Mouse (Mus musculus) T-helper 2 cell (primary cell): ENCODE results near the gene Scyl1.
"Not testable (repeated sequence)": the region's sequence is repeated elsewhere in the genome, so short reads cannot be mapped to it uniquely, and the experiment has no call there.

Source experiments
- in situ Hi-C: fragments of 300-600 bp; cut with MboI, MseI; formaldehyde crosslinking; loops from one replicate; pipeline ENCODE4 v1.15.1; 2025; ENCODE audit warnings: high pct_unique_total_duplicates

The Scyl1 gene

DNA sequence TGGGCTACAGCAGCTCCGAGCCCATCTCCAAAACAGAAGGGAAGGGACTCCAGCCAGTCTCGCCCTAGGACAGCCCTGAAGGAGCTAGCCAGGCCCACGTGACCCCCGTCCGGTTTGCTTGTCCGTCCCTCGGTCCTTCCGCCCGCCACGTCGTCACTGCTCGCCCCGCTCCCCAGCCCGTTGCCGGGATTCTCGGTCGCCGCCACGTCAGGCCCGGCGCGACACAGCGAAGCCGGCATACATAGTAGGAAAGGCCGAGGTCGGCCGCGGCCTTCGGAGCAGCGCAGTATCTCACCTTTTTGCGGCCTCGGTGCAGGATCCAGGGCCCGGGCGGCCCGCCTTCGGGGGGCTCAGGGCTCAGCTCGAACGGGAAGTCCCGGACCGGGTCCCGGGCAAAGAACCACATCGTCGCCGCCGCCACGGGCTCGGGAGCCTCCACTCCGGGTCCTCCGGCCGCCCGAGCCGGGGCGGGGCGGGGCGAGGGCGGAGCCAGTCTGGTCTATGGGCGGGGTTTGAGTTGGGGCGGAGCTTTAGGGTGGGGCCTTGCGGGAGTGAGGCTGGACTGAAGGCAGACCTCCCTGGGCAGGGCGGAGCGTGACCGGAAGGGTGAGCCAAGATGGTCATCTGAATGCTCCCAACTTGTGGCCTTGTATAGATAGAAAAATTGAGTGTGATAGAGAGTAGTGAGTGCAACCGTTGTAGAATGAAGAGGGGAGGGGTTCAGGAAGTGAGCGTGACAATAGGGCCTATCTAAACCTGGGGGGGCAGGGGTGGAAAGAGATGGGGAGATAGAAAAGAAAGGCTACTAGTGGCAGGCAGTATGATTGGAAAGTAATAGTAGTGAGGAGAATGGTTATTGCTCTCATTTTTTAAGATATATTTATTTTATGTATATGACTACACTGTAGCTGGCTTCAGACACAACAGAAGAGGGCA, at the start of gene Scyl1:
Scyl1 (minus strand) TSS at position 495 of the 936 bp plus-strand sequence.
- in situ Hi-C loops = no loop called here

DNA sequence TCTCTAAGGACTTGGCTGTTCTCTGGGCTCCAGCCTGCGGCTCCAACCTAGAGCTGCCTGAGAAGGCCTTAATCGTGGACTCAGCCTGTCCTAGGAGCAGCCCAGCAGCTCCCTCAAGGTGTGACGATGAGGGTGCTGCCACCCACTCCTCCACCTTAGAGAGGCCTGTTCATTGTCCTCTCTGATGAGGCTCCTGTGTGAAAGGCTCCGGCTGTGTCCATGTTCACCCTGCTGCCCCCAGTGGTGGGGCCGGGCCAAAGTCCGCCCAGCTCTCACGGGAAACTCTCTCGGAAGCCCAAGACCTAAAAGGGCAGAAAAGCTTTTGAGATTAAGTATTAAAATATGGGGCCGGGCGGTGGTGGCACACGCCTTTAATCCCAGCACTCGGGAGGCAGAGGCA, 48.3 kb upstream of the Scyl1 start:
- in situ Hi-C loops = no loop called here

DNA sequence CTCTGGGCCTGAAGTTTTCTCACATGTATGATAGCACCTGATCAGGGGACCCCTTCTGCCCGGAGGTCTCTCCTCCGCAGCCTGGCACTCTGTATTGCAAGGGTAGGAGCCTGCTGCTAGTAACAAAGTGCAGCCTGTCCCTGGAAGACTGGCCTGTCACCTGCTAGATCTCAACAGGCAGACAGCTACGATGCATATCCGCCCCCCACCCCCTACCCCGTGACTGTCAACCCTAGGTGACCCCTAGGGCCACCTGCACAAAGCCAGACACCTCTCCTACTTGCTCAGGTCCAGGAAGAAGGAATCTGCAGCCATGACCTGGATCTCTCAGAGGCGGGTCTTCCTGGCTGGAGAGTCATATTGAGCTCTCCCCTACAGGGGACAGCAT, 47.4 kb upstream of the Scyl1 start:
- in situ Hi-C loops = no loop called here

DNA sequence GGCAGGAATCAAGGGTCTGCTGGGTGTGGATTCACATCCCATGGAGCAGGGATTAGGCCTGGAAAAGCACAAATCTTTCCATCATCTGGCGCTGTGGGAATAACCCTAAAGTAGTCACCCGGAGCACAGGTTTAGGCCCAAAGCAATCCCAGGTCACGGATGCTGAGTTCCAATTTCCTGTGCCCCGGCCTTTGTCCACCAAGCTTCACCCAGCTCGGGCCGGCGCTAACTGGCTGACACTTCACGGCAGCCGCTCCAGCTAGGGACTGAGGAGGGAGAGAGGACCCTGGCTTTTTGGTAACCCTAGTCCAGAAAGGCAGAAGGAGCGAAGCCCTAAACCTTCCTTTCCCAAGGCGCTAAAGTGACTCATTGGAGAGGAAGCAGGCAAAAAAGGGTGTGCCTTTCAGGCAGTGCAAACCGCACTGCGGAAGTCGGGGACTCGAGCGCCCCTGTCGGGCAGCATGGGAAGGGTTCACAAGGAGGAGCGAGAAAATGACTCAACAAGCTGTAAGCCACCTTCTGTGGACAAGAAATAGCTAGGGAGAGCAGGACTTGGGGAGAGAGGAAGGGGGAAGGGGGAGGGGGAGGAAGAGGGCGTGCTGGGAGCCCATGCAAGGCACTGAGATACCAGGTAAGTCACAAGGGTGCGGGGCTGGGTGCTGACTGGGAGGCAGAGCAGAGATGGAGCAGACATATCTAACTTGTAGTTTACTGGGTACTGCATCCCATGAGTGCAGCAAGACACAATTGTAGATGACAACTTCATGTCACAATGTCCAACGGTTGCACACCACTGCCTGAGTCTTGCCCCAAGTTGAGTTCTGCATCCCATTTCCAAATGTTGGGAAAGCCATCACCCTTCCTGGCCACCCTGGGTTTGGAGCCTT, 46.7 kb upstream of the Scyl1 start:
- in situ Hi-C loops = no loop called here

DNA sequence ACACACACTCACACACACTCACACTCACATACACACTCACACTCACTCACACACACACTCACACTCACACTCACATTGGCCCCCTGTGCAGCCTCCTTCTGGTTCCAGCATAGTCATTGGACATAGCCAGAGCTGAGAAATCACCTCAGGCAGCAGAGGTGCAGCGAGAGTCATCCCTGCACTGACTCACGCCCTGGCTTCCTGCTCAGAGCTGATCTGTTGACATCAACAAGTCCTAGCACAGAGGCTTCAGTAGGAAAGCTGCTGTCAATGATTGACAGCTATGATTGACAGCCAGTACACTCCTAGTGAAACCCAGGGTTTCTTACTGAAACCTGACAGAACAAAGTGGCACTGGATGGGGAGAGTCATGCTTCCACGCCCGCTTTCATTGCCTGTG, 44.7 kb upstream of the Scyl1 start:
- in situ Hi-C loops = no loop called here

DNA sequence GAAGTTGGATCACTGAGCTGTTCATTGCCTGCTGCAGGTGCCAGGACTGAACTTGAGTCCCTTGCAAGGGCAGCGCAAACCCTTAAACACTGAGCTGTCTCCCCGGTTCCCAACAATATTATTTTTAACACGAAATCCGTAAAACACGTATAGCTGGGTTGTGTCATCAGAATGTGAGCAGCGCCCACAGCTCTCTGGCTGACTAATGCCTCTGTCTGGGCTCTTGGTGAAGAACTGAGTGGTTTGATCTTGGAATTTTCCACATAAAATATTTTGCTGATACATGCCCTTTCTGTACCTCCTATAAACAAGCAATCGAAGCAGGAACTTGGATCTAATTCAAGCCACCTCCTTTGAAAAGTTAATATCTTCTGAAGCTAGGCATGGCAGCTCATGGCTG, 43.8 kb upstream of the Scyl1 start:
- in situ Hi-C loops = no loop called here

DNA sequence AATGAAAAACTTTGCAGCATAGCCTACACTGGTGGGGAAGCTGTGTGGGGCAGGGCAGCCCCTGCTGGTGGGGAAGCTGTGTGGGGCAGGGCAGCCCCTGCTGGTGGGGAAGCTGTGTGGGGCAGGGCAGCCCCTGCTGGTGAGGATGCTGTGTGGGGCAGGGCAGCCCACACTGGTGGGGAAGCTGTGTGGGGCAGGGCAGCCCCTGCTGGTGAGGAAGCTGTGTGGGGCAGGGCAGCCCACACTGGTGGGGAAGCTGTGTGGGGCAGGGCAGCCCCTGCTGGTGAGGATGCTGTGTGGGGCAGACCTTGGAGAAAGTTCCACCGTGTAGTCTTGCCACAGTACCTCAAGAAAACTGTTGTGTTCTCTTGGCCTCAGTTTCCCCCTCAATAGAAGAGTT, 42.8 kb upstream of the Scyl1 start:
- in situ Hi-C loops = not testable (repeated sequence)

DNA sequence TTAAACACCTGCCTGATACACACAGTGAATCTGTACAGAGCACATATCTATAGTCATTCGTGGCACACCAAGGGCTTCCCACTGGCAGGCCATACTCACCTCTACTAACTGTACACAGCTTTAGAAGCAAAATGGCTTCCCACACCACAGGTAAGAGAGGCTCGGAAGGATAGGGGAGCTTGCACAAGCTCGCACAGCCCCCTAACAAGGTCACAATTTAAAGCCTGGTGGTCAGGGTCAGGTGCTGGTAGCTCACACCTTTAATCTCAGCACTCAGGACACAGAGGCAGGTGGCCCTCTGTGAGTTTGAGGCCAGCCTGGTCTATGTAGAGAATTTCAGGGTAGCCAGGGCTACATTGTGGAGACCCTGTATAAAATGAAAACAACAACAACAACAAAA, 42.3 kb upstream of the Scyl1 start:
- in situ Hi-C loops = no loop called here

DNA sequence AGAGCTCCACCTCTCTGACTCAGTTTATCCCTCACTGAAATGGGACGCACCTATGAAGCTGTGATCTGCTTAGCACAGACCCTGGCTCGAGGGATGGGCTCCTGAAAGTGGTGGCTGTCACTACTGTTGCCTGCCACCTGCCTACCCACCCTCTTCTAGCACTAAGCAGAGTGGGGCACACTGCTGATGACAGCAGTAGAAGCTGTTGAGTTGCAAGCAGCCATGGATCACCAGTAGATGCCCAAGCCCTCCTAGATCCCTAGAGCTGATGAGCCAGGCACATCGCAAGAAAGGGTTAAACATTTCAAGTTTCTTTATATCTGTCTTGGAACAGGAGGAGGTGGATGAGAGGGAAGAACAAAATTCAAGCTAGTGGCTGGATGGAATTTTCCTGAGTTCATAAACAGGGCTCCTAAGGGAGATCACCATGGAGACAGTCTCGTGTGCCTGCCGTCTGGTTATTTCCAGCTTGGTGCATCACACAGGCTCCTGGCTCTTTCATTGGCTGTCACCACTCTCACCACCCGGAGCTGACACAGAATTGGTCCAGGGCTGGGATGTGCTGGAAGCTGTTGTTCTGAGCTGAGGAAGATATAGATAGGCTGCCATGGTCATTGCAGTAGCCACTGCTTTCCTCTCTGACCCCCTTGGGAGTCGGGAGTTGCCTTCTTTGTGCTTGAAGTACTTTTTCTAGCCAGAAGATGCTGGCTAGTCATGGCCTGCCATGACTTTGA, 40.7 kb upstream of the Scyl1 start:
- in situ Hi-C loops = no loop called here

DNA sequence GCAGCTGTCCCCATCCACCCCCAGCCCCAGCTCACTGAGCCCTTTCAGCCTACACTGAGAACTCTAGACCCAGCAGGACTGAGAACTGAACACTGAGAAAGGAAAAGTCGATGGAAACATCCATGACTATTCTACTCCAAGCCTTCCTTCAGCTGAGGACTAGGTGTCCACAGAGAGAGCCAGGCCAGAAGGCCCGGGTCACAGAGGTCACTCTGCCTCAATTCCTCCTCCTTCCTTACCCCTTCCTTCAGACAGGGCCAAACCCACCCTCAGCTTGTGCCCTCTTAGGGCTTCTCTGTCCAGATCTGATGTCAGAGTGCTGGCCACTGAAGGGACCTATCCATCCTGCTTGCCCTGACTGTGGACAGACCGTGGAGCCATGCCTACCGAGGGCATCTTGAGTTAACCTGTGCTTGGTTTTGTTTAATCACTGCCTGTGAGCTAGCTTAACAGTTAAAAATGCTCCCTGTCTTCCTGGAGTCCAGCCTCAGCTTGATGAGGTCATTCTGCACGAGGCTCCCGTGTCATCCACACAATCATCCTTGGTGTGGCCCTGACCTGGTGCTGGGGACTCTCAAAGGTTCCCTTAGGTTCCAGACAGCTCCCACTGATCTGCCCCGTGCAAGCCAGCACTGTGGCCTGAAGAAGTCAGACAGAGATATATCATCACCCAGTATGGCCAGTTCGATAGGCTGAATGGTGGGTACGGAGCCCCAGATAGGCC, 39.8 kb upstream of the Scyl1 start:
- in situ Hi-C loops = no loop called here

DNA sequence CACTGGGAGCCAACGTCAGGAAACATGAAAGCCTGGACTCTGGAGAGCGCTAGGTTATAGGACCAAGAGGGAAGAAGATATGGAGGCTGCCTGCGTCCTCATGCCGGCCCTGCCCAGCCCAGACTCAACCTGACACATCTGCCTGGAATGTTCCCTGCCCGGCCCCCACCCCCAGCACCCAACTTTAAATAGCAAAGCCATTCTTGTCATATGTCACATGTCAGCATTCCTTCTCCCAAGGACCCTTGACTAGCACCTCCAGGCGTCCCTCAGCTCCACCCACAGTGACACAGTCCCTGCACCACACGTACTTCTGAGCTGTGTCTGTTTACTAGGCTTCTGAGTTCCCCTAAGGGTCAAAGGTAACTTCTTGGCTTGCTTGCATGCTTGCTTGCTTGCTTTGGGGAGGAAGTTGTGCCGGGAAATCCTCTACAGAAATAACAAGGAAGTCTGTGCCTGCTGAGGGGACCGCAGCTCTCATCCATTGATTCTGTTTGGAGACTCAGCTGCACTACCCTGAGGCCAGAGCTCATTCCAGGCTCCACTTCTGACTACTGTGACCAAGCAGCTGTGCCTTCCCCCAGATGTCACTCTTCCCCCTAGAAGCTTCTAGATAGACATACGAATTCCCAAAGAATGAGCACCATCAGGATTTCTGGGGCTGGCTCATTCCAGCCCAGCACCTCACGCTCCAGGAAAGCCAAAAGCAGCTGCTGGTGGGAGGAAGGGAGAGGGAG, 39.1 kb upstream of the Scyl1 start:
- in situ Hi-C loops = no loop called here

DNA sequence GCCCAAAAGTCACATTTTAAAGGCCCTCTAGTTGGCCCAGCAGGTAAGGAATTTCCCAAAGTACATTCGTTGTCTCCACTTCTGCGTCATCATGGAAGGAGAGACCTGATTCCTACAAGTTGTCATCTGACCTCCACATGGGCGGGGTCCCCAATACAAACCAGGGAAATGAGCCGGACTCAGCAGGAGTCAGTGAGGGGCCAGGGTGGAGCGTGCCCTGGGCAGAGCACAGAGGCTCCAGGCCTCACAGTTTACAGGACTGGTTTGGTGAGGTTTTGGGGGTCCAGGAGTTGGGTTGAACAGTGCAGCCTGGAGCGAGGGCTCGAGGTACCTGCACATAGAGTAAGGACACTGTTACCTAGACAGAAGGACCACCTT, 38.5 kb upstream of the Scyl1 start:
- in situ Hi-C loops = no loop called here

DNA sequence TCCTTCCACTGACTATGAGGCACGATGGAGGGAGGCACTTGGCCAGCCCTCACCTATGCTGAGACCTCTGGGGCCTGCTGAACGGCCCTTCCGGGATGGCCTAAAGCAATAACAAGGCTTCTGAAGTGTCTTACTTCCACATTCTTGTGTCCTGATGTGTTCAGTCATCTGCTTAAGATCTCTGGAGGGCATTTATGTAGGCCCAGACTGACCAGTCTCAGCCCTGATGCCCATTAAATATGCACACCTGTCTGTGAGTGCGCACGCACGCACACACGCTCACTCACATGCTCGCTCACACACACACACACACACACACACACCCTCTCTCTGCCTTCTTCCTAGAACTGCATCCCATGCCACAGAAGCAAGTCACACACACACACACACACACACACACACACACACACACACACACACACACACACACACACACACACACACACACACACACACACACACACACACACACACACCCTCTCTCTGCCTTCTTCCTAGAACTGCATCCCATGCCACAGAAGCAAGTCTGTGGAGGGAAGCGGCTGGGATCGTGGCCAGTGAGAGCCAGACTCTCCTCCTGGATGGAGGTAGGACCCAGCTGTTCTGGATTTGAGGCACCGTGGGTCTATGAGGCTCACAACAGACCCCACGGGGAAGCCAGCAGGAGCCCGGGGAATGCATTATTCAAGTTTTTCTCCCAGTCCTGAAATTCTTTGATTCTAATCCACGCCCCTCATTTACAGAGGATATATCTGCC, 37.9 kb upstream of the Scyl1 start:
- in situ Hi-C loops = no loop called here

DNA sequence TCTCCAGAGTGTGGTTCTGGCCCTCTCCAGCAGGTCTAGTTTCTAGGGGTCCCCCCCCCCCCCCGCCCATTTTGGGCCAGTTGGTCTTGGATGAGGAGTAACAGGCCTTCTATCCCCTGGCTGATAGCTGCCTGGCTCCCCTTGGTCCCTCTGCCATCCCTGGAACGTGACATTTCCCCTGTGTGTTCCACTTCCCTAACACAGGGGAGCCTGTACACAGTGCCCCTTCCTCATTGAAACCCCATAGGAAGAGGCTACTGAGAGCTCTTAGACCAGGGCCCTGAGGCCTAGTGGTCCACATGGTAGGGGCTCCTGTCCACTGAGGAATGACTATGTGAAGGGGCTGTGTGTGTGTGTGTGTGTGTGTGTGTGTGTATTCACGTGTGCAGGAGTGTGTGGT, 36.5 kb upstream of the Scyl1 start:
- in situ Hi-C loops = no loop called here

DNA sequence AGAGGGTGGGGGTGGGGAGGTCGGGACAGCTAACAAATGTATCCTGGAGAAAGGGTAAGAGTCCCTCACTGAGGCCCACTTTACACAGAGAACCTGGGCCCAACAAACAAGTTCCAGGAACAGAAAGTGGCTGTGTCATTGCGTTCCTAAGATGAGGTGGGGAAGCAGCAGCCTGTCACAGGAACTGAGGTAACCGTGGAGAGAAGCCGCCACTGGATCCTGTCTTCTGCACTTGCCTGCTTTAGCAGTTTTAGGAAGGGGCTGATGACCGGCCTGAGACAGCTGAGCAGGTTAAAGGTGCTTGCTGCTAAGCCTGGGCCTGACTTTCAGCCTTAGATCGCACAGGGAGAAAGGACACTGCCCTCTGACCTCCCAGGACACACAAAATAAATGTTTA, 35.6 kb upstream of the Scyl1 start:
- in situ Hi-C loops = no loop called here

DNA sequence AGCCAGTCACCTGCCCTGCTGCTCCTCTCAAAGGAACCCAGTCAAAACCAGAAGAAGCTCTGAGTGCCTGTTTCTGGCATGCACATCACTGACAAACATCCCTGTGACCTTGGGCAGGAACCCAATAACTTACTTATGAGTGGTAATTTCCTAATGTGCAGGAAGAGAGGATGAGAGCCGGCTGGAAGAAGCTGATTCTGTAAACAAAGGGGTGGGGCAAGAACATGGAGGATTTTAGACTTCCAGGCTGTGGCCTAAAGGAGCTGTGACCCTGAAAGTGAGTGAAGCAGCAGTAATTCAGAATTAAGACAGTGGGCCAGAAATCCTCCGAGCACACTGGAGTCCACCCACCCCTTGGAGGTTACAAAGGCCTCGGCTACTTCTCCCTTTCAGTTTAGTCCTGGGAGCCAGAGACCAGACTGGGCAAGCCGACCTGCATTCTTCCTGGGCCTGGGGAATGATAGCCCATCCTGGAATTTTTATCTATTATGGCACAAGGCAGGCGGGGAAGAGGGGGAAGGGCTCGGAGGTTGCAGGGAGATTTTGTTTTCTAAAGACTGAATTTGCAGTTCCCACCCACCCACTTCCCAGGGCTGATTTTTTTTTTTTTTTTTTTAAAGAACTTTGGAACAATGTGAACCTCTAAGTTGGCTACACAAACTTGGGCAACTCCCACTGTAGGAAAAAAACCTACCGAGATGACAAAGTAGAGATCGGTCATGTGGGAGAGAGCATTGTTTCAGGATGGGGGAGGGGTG, 35.0 kb upstream of the Scyl1 start:
- in situ Hi-C loops = no loop called here

DNA sequence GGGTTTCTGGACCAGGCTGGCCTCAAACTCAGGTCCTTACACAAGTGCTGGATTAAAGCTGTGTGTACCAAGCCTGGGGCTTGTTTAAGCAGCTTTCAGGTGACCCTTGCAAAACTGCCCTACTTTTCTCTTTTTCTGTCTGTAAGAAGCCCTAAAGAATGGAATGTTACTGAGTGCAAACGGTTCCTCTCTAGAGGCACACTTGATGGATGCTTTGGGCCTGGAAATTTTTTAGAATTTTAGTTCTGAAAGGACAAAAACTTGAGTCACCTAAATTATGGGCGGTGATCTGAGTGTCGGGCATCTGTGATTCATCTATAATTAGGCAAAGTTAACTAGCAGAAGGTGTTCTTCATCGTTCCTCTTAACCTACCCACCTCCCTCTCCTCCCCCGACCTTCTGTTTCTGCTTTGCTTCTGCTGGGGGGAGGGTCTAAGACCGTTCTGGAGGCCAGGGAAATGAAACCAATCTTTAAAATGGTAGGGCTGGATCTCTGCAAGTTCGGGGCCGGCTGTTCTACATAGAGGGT, 33.2 kb upstream of the Scyl1 start:
- in situ Hi-C loops = no loop called here

DNA sequence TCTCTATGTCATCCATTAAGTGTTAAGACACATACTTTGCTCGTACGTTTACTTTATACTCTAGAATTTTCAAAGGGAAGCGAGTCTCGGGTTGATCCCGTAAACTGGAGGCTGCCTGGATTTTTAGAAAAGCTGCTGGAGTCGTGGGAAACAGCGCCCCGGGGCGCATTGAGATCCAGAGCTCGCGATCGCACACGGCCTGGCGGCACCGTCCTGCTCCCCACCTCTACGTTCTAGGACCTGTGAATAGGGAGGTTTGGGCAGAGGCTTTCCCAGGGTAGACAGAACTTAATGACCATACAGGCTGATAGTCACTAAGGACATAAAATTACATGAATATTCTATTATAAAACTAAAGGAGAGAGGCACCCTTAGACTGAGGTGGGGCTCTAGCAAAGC, 32.7 kb upstream of the Scyl1 start:
- in situ Hi-C loops = no loop called here
